Mouse (Mus musculus): Measurements from ENCODE around the gene Ndst2. TPM values are rescaled to one million over a fixed set of nuclear protein-coding genes. Genes with fewer than 3 reads are reported as not detected.

The Ndst2 gene
- total RNA-seq (2012; rRNA removed) (34.4 and 39.5 TPM in 2 replicates), polyA plus RNA-seq (2012; ENCODE audit: insufficient read depth in 1 of 2, insufficient read length in 2 of 2, low read depth in 1 of 2, low replicate concordance in 2 of 2, missing spikeins in 1 of 2) (10 to 100 TPM; 37.1 to 54.0 TPM)

DNA sequence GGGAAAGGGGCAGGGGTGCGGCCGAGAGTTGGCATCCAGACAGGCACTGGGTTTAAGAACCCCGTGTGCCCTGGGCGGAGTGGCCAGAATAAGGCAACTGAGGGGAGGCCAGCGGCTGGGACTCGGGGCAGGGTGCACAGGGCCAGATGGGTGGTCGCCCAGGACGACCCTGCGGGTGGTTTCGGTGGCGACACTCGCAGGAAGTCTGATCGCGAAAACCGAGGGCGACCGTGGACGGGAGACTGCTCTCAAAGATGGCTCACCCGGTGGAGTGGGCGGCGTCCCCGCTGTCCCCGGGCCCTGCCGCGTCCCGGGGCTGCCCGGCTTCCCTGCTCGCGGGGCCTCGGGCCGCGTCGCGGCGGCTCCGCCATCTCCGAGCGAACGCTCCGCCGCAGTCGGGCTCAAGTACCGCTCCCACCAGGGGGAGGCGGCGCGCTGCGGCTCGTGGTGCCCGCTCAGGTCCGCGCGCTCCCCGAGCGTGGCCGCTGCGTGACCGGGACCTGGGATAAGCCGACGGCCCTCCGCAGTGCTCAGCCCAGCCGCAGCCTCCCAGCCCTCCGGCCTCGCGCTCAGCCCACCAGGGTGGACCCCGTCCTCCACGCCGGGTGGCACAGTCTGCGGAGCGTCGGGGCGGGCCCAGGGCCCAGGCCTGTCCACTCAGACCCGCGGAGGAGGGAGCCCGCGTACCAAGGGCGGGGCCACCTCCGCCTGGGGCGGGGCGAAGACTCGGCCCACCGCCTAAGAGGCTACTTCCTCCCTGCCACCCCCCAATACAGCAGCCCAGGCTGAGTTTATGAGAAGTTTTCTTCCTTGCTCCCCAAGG is at the start of gene Ndst2:
TSS of gene Ndst2 (minus strand) at position 611 of the 823 bp plus-strand sequence.
- Histone ChIP-seq H3K27ac (ENCODE audit: control insufficient read depth, low read depth, low read length) (peak within 1 kb of the TSS; percentile 99), H3K36me3 (ENCODE audit: control insufficient read depth in 1 of 2, insufficient read depth in 2 of 2, low read length in 2 of 2) (peaks cover 20 to 46% of the 10 kb centered on the region in 2 experiments), H3K27me3 (ENCODE audit: control insufficient read depth in 1 of 2, insufficient read depth in 2 of 2, low read length in 2 of 2) (no peaks in the 10 kb centered on the region), H3K79me2 (ENCODE audit: control insufficient read depth, insufficient read depth, low read length, poor library complexity) (peaks cover 26% of the 10 kb centered on the region), H3K4me1 (ENCODE audit: control insufficient read depth in 1 of 2, insufficient read depth in 2 of 2, low read length in 2 of 2) (peaks cover 33 to 49% of the 10 kb centered on the region in 2 experiments), H3K9me3 (replicated peaks; ENCODE audit: insufficient read depth, low read length) (no peaks in the 10 kb centered on the region), H3K4me3 (ENCODE audit: control insufficient read depth in 1 of 2, insufficient read depth in 1 of 2, low read depth in 2 of 2, low read length in 2 of 2) (peak within 1 kb of the TSS; percentile 78 to 90), H3K9ac (ENCODE audit: control insufficient read depth, low read depth, low read length, poor library complexity, severe bottlenecking) (peak within 1 kb of the TSS; percentile 96)
- TF ChIP-seq NRF1 (IDR thresholded peaks at IDR 0.05; ENCODE audit: insufficient read depth, low read depth, low read length, poor library complexity, severe bottlenecking), result 0 out of 2 replicates have a peak, but pooled peaks have one; percentile 6
- 0 out of 2 replicates have a peak, but pooled peaks have one; percentile 10 for TF ChIP-seq POLR2AphosphoS5 (IDR thresholded peaks at IDR 0.05; ENCODE audit: borderline replicate concordance, low read depth, low read length)
- TF ChIP-seq CHD1 (IDR thresholded peaks at IDR 0.05; ENCODE audit: low read depth, low read length), result peak; percentile 98
- TF ChIP-seq TBP (IDR thresholded peaks at IDR 0.05; ENCODE audit: low read depth, low read length), result 0 out of 2 replicates have a peak, but pooled peaks have one; percentile 42
- peak; percentile 51; the same call in 1 of the 2 replicates for TF ChIP-seq POLR2AphosphoS2 (IDR thresholded peaks at IDR 0.05; ENCODE audit: low read length)
- peak; percentile 37; the same call in 1 of the 2 replicates for TF ChIP-seq MAX (IDR thresholded peaks at IDR 0.05; ENCODE audit: low read length)
- peak; percentile 61 for TF ChIP-seq NELFE (IDR thresholded peaks at IDR 0.05; ENCODE audit: low read depth, low read length)
- TF ChIP-seq TCF12 (IDR thresholded peaks at IDR 0.05; ENCODE audit: low read depth, low read length), result peak; percentile 65
- peak; percentile 50; the same call in 1 of the 2 replicates for TF ChIP-seq HCFC1 (IDR thresholded peaks at IDR 0.05; ENCODE audit: low read depth, low read length)
- no peak; the same call in none of the 2 replicates for TF ChIP-seq MAZ (IDR thresholded peaks at IDR 0.05; ENCODE audit: low read depth, low read length)
- TF ChIP-seq POLR2A (IDR thresholded peaks at IDR 0.05; ENCODE audit: control insufficient read depth in 1 of 2, insufficient read depth in 1 of 2, low read depth in 1 of 2, low read length in 2 of 2, poor library complexity in 1 of 2), result peak; percentile 72 to 95
- TF ChIP-seq ZNF384 (IDR thresholded peaks at IDR 0.05; ENCODE audit: low read depth, low read length), result no peak
- TF ChIP-seq ELF1 (IDR thresholded peaks at IDR 0.05; ENCODE audit: low read depth, low read length), result peak; percentile 28; the same call in 1 of the 2 replicates
- TF ChIP-seq BHLHE40 (IDR thresholded peaks at IDR 0.05; ENCODE audit: borderline replicate concordance, low read depth, low read length), result no peak
- no peak for TF ChIP-seq CTCF (IDR thresholded peaks at IDR 0.05 in 2 of 3, conservative IDR thresholded peaks at IDR 0.05 in 1 of 3; ENCODE audit: control insufficient read depth in 1 of 3, insufficient read depth in 1 of 3, low read depth in 2 of 3, low read length in 3 of 3, poor library complexity in 1 of 3, severe bottlenecking in 1 of 3)
- TF ChIP-seq ZMIZ1 (IDR thresholded peaks at IDR 0.05; ENCODE audit: low read depth, low read length), result peak; percentile 91
- TF ChIP-seq TAL1 (IDR thresholded peaks at IDR 0.05; ENCODE audit: low read length), result no peak
- no peak; the same call in 1 of the 2 replicates for TF ChIP-seq UBTF (IDR thresholded peaks at IDR 0.05; ENCODE audit: borderline replicate concordance, insufficient read depth, low read depth, low read length)
- peak; percentile 94 for DNase-seq (ENCODE audit: low read depth, low spot score)
